Mouse (Mus musculus) lung, postnatal 10 days (tissue): Measurements from ENCODE around the gene Gm20831.
"Not testable (repeated sequence)": the region's sequence is repeated elsewhere in the genome, so short reads cannot be mapped to it uniquely, and the experiment has no call there.

Experiments used
- DNase-seq: peaks from one replicate; pipeline ENCODE4 v3.0.0; 2021

Gm20831 gene

DNA sequence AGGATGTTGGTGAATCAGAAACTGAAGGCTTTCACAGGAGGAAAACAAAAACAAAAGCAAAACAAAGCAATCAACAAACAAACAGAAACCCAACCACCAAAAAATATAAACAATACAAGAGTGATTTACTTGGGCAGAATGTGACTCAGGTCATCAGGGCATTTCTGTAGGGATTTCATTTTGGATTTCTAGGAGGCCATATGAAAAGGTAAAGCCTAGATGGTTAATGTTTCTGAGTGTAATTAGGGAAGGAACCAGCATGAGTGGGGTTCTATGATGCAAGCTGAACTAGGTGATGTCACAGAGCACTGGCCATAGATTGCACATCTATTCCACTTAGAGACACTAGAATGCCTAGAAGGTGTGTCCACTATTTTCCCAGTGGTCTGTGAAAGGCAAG lies at the start of gene Gm20831, which contains the start of gene Gm20772:
TSS of gene Gm20831 (plus strand) at position 301 of the 400 bp plus-strand sequence.
TSS of gene Gm20772 (plus strand) at position 301 of the 400 bp plus-strand sequence.
- DNase-seq, result not testable (repeated sequence)

DNA sequence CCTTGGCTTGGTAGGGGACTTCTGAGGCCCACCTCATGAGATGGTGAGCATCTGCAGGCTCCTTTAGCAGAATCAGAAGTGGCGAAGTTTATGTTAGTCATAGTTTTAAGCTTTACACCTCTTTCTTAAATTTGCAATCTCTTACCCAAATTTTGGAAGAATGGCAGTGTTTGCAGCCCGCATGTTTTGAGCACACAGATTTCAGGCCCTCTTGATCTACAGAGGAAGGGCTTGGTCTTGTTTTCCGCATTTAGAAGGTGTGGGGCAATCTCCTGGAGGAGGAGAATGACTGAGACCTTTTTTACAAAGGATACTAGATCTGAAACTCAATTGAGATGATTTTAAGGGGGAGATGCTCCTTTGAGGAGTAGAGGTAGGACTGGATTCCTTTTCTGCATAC lies 28.4 kb upstream of the Gm20831 start, which contains the start of gene Gm21904:
TSS of gene Gm21904 (minus strand) at position 101 of the 400 bp plus-strand sequence.
- DNase-seq, result not testable (repeated sequence)

GRCm38 (mm10) chrY:17937230-17937629 lies 62.7 kb downstream of the Gm20831 start, which contains the start of gene Srsy:
TSS of gene Srsy (minus strand) at chrY:17937330.
- DNase-seq, result not testable (repeated sequence)
